Mouse (Mus musculus): ENCODE measurements around the gene Cntn5.

- TF ChIP-seq POLR2A (IDR thresholded peaks at IDR 0.05; ENCODE audit: low read depth, low read length) = no peak
- TF ChIP-seq CTCF (IDR thresholded peaks at IDR 0.05; ENCODE audit: extremely low read depth, insufficient read depth, insufficient read length, insufficient replicate concordance) = no peak
Measured at GRCm38 (mm10) chr9:9882779-9883383, 1021.7 kb downstream of the Cntn5 start.

Measured in spleen, adult 2 months (tissue).